Mouse (Mus musculus) forebrain, embryonic 11.5 days (tissue): ENCODE results near the gene Rtp4. TPM values are rescaled to one million over a fixed set of nuclear protein-coding genes. Genes with fewer than 3 reads are reported as not detected.

ENCODE experiments used
- ATAC-seq: fragments of 200-750 bp; cut with Nextera tagmentation; replicated peaks from 2 replicates; pipeline ENCODE4 v1.8.0; 2017; ENCODE audit warnings: moderate TSS enrichment; ENCODE audit not compliant: low FRiP score
- DNase-seq: peaks from one replicate; pipeline ENCODE4 v3.0.0-alpha.2; 2017; ENCODE audit warnings: low spot score
- H3K27ac ChIP-seq: fragments of 300-500 bp; sonication (generic); 2 replicates; pipeline ENCODE4 v1.5.1; 2014; ENCODE audit warnings: low read depth, low read length
- H3K27me3 ChIP-seq: fragments of 300-500 bp; sonication (generic); 2 replicates; pipeline ENCODE4 v1.6.1; 2014; ENCODE audit warnings: mild to moderate bottlenecking, low read length, mixed read lengths; ENCODE audit not compliant: control insufficient read depth, insufficient read depth
- H3K36me3 ChIP-seq: fragments of 300-500 bp; sonication (generic); 2 replicates; pipeline ENCODE4 v1.6.1; 2014; ENCODE audit warnings: mild to moderate bottlenecking, low read length, moderate library complexity, mixed read lengths; ENCODE audit not compliant: control insufficient read depth, insufficient read depth
- H3K4me1 ChIP-seq: fragments of 300-500 bp; sonication (generic); replicated peaks from 2 replicates; pipeline ENCODE4 v1.6.1; 2014; ENCODE audit warnings: low read length, mixed read lengths; ENCODE audit not compliant: control insufficient read depth, insufficient read depth
- H3K4me2 ChIP-seq: fragments of 300-500 bp; sonication (generic); 2 replicates; pipeline ENCODE4 v1.6.1; 2014; ENCODE audit warnings: low read depth, mild to moderate bottlenecking, low read length, moderate library complexity, mixed read lengths; ENCODE audit not compliant: severe bottlenecking
- H3K4me3 ChIP-seq: fragments of 300-500 bp; sonication (generic); 2 replicates; pipeline ENCODE4 v1.5.1; 2014; ENCODE audit warnings: low read depth, low read length
- H3K9ac ChIP-seq: fragments of 300-500 bp; sonication (generic); 2 replicates; pipeline ENCODE4 v1.6.1; 2014; ENCODE audit warnings: low read length
- H3K9me3 ChIP-seq: fragments of 300-500 bp; sonication (generic); 2 replicates; pipeline ENCODE4 v1.6.1; 2016; ENCODE audit warnings: low read length, mixed read lengths; ENCODE audit not compliant: control insufficient read depth
- WGBS: fragments of 180-500 bp; shearing (Covaris S2); extraction: QIAGEN DNeasy Blood & Tissue Kit; methylation state at CpG from one replicate; pipeline ENCODE4 v1.1.7; 2014; 5-methylcytosine and 5-hydroxymethylcytosine counted together
- polyA plus RNA-seq: library from polyadenylated mRNA; unstranded; fragments of >200 nt; fragmentation: Nextera tagmentation; extraction: Ambion mirVana; gene quantifications from 2 replicates; pipeline ENCODE4 v1.2.1, GENCODE M21; 2014

The Rtp4 gene
- polyA plus RNA-seq, 1 experiment from 2014 or later: 2.2 TPM

DNA sequence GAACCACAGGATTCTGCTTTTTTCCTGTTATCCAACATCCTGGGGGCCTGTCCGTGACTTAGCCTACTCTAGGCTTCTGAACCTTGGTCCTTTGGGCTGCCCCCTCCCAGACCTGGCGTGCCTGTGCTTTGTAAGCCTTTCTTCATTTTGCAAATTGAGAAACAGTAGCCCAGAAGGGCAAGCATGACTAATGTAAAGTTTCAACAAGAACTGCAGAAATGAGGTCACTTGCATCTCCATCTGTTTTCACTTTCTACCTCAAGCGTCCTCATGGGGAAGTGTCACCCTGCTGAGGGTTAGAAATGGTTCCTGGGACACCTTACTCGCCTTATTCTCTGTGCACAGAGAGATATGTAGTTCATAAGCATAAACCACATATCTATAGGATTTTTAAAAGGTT lies 27.3 kb upstream of the Rtp4 start:
- Histone ChIP-seq H3K36me3 (no peaks in the 10 kb centered on the region; the same call in 1 of the 2 replicates), H3K9me3 (no peaks in the 10 kb centered on the region), H3K4me1 (peaks cover 4% of the 10 kb centered on the region; the same call in 1 of the 2 replicates), H3K9ac (no peak overlapping the region), H3K27me3 (peaks cover 2% of the 10 kb centered on the region; the same call in 1 of the 2 replicates), H3K4me2 (no peak overlapping the region), H3K4me3 (no peak overlapping the region), H3K27ac (no peak overlapping the region)
- DNase-seq (no peak), ATAC-seq (no peak)
- WGBS: 69% methylated on average over 4 of the region's 4 CpGs

DNA sequence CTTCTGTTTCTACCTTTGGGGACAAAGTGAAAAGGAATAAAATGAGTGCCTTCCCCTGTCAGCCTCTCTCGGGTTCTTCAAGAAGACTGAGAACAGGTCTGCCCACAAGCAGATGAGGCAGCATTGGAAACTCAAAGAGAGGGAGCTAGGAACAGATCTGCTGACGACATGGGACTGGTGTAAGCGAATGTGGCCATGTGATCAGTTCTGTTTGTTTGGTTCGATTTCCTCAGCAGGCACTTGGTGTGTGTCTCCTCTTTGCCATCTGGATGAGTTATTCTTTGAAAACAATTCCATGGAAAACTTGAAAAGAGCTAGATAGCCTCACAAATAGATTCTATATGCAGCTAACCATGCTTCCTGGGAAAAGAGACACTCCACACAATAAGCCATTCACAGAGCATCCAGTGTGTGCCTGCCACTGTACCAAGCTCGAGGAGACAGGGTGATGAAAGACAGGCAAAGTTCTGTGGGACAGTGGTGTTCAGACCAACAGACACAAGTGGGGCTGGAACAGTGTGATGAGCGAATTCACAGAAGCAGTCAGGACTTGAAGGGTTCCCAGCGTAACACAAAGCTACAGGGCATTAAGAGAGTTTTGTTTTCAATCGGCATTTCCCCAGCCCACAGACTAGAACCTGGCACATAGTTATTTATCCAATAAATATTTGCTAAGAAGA lies 23.7 kb upstream of the Rtp4 start:
- H3K27ac ChIP-seq: no peak overlapping the region
- WGBS: 73% methylated on average over 8 of the region's 8 CpGs
- H3K9ac ChIP-seq: no peak overlapping the region
- ATAC-seq: no peak
- H3K36me3 ChIP-seq: no peaks in the 10 kb centered on the region; the same call in 1 of the 2 replicates
- H3K4me1 ChIP-seq: peaks cover 4% of the 10 kb centered on the region; the same call in 1 of the 2 replicates
- peaks cover 8% of the 10 kb centered on the region; the same call in 1 of the 2 replicates for H3K27me3 ChIP-seq
- H3K4me2 ChIP-seq: no peak overlapping the region
- H3K4me3 ChIP-seq: no peak overlapping the region
- no peaks in the 10 kb centered on the region for H3K9me3 ChIP-seq
- DNase-seq: no peak

DNA sequence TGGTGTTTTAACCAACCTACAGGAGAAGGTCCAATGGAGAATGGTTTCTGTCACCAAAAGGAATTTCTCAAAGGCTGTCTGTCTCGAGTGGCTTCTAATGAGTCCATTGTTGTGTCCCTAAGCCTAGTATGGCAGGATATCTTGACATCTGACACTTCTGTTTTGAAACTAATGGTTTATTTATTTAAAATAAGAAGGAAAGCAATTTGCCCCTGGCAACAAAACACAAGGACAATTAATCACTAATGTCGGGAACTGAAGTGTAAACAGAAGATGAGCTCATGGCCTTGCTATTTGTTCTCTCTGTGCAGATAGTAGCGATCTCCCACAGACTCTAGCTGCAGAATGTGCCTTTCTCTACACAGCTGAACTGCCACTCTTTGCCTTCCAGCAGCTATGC lies 22.7 kb upstream of the Rtp4 start:
- H3K4me2 ChIP-seq: no peak overlapping the region
- ATAC-seq (peak; percentile 56; the same call in 1 of the 2 replicates), DNase-seq (no peak)
- no peaks in the 10 kb centered on the region for H3K9me3 ChIP-seq
- H3K27me3 ChIP-seq: peaks cover 8% of the 10 kb centered on the region; the same call in 1 of the 2 replicates
- no peak overlapping the region for H3K27ac ChIP-seq
- H3K36me3 ChIP-seq: no peaks in the 10 kb centered on the region
- H3K4me1 ChIP-seq: peaks cover 4% of the 10 kb centered on the region; the same call in 1 of the 2 replicates
- H3K9ac ChIP-seq: no peak overlapping the region
- H3K4me3 ChIP-seq: no peak overlapping the region
- WGBS: 6% methylated on average over 3 of the region's 3 CpGs

DNA sequence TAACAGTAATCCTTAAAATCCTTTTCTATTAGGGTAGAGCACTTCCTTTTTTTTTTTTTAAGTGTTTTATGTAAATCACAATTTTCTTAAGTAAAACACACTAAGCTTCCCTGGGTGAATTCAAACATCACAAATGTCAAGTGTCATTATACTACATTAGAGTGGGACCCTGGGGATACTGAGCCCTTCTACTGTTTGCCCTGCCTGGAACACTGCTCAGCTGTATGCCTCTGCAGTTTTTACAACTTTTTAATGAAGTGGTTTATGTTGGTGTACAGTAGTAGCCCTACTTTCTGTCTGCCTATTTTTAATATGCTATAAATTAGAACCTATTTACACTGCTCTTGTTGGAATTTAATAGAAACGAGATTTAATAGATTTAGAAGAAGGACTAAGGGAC lies 22.2 kb upstream of the Rtp4 start:
- Histone ChIP-seq H3K4me1 (peaks cover 4% of the 10 kb centered on the region; the same call in 1 of the 2 replicates), H3K4me3 (no peak overlapping the region), H3K9ac (no peak overlapping the region), H3K27me3 (peaks cover 8% of the 10 kb centered on the region; the same call in 1 of the 2 replicates), H3K9me3 (no peaks in the 10 kb centered on the region), H3K27ac (no peak overlapping the region), H3K36me3 (no peaks in the 10 kb centered on the region), H3K4me2 (no peak overlapping the region)
- 82% methylated on average over 1 of the region's 1 CpGs for WGBS
- DNase-seq: no peak
- ATAC-seq: no peak

DNA sequence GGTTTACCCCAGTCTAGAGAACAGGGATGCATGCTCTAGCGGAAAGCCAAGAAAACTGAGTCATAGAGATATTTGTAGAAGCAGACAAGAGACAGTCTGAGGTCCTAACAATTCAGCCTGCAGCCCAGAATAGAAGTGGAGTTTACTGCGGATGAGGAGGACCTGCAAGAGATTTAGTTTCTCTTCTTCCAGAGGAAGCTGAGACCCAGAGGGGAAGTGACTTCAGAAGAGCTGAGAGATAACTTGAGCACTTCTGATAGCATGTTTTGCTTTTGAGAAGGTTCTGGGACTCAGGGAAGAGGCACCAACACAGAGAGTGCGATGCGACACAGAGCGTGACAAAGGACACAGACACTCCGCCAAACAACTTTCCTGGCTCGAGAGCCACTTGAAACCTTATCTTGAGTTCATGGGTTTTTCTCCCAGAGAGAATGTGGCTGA lies 21.4 kb upstream of the Rtp4 start:
- Histone ChIP-seq H3K9ac (no peak overlapping the region), H3K27me3 (peaks cover 6% of the 10 kb centered on the region; the same call in 1 of the 2 replicates), H3K9me3 (no peaks in the 10 kb centered on the region), H3K4me1 (peaks cover 6% of the 10 kb centered on the region; the same call in 1 of the 2 replicates), H3K27ac (no peak overlapping the region), H3K4me2 (no peak overlapping the region), H3K4me3 (no peak overlapping the region), H3K36me3 (no peaks in the 10 kb centered on the region)
- WGBS: 83% methylated on average over 7 of the region's 7 CpGs
- no peak for ATAC-seq
- DNase-seq: peak; percentile 41

DNA sequence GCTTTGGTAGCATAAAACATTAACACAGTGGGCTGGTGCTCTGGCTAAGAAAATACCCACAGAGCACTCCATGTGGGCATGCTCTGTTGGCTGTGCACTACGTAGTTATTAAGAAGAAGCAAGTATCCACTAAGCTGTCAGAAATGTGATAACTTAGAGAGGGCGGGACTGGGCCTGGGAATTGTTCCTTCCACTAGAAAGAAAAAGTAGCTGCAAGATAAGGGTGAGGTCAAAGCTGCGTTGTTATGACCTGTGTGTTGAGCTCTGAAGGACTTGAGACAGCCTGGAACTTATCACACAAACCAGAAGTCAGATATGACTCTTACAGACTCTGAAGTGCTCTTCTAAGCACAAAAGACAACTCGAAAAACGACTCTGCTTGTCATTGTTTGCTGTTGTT lies 19.5 kb upstream of the Rtp4 start:
- no peak for DNase-seq
- H3K4me2 ChIP-seq: no peak overlapping the region
- no peak overlapping the region for H3K27ac ChIP-seq
- 80% methylated on average over 5 of the region's 5 CpGs for WGBS
- ATAC-seq: no peak
- H3K36me3 ChIP-seq: no peaks in the 10 kb centered on the region
- H3K27me3 ChIP-seq: peaks cover 6% of the 10 kb centered on the region; the same call in 1 of the 2 replicates
- no peak overlapping the region for H3K4me3 ChIP-seq
- H3K9me3 ChIP-seq: no peaks in the 10 kb centered on the region
- H3K9ac ChIP-seq: no peak overlapping the region
- H3K4me1 ChIP-seq: peaks cover 12% of the 10 kb centered on the region; the same call in 1 of the 2 replicates

DNA sequence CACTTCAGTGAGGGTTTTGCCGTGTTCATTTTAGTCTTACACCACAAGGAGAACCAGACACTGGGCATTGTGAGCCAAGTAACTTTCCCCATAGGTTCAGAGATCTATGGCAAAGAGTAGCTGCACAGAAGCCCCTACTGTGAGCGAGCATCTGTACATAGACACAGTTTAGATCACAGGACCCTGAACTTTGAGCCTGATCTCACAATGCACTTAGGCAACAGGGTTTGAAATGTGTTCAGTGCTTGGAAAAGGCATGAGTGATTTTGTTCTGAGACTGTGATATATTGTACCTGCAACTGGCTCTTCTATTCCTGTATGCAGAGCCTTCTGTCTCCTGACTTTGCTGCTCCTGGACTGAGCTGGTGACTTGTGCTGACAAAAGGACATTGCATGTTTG lies 18.8 kb upstream of the Rtp4 start:
- H3K4me3 ChIP-seq: no peak overlapping the region
- H3K9ac ChIP-seq: no peak overlapping the region
- H3K4me2 ChIP-seq: no peak overlapping the region
- H3K27me3 ChIP-seq: peaks cover 6% of the 10 kb centered on the region; the same call in 1 of the 2 replicates
- DNase-seq (no peak), ATAC-seq (no peak)
- peaks cover 18% of the 10 kb centered on the region; the same call in 1 of the 2 replicates for H3K4me1 ChIP-seq
- H3K27ac ChIP-seq: no peak overlapping the region
- 84% methylated on average over 2 of the region's 2 CpGs for WGBS
- H3K36me3 ChIP-seq: no peaks in the 10 kb centered on the region
- H3K9me3 ChIP-seq: no peaks in the 10 kb centered on the region

DNA sequence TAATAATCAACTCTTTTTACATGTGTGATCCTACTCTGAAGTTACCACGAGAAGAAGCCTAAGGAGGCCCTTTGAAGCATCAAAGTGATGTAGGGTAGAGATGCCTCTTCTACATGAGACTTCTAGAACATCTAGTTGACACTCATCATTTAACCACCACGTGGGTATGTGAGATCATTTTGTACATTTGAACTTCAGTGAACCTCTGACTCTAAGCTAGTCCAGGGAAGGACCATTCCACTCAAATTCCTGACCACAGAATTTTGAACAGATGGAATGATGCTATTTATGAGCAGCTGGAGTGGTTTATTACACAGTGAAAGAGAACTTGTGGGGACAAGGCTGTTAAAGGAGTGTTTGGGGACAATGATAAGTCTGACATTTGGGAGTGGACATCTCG lies 17.6 kb upstream of the Rtp4 start:
- no peak overlapping the region for H3K4me2 ChIP-seq
- ATAC-seq (no peak), DNase-seq (no peak)
- no peak overlapping the region for H3K27ac ChIP-seq
- no peaks in the 10 kb centered on the region for H3K36me3 ChIP-seq
- H3K9me3 ChIP-seq: no peaks in the 10 kb centered on the region
- peaks cover 6% of the 10 kb centered on the region; the same call in 1 of the 2 replicates for H3K27me3 ChIP-seq
- no peak overlapping the region for H3K4me3 ChIP-seq
- no peak overlapping the region for H3K9ac ChIP-seq
- peaks cover 16% of the 10 kb centered on the region; the same call in 1 of the 2 replicates for H3K4me1 ChIP-seq
- 78% methylated on average over 3 of the region's 3 CpGs for WGBS
